ENCODE assay signal across 20 mouse cellular contexts in the genomic region with DNA sequence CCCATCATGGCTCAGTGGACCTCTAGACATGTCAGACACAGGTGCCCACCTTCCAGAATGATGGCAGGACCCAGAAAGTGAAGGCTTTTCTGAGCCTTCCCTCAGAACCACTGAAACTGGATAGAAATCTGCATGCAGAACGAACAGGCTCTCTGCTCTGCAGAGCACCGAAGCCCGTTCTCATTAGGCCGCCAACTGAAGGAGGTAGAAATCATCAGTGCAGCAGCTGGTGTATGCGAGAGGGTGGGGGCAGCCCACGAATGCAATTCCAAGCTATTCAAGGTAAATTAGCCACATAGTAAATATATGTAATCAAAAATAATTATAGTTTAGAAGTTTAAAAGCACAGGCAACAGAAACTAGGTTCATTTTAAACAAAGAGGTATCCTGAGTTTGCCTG.
DNase-seq lines count a peak whose midpoint lies in the region; ATAC-seq lines count a peak whose summit lies in the region.
"Had no signal": no experiment of that assay in that cellular context is flagged by ENCODE, and none has a peak within 500 bp of the region (broad histone marks: within the 10 kb centered on the region; RNA-seq: fewer than 3 reads in every experiment).

No protein-coding gene starts in this region.

- 68% methylated on average over 6 of the region's 6 CpGs for WGBS in forebrain, embryonic 12.5 days
- 80% methylated on average over 6 of the region's 6 CpGs for WGBS in forebrain, embryonic 11.5 days

- H3K9ac ChIP-seq in forebrain, embryonic 12.5 days: no peak overlapping the region
- H3K9ac ChIP-seq in forebrain, embryonic 11.5 days (ENCODE audit: low read length): no peak overlapping the region
- H3K9ac ChIP-seq: limb, embryonic 15.5 days had no signal

- H3K9me3 ChIP-seq in forebrain, embryonic 12.5 days: no peaks in the 10 kb centered on the region
- H3K9me3 ChIP-seq in forebrain, embryonic 11.5 days (ENCODE audit: control insufficient read depth, low read length): no peaks in the 10 kb centered on the region
- H3K9me3 ChIP-seq: embryonic facial prominence, embryonic 10.5 days; limb, embryonic 15.5 days; megakaryocyte, embryonic 14.5 days had no signal

- no peak overlapping the region for H3K4me2 ChIP-seq in forebrain, embryonic 12.5 days
- no peak overlapping the region for H3K4me2 ChIP-seq in forebrain, embryonic 11.5 days (ENCODE audit: low read depth, low read length, severe bottlenecking)
- H3K4me2 ChIP-seq: heart, embryonic 11.5 days; limb, embryonic 15.5 days had no signal

- H3K27ac ChIP-seq in forebrain, embryonic 12.5 days: 0 out of 2 replicates have a peak overlapping the region, but pooled peaks have one; percentile 8
- no peak overlapping the region for H3K27ac ChIP-seq in forebrain, embryonic 11.5 days (ENCODE audit: low read depth, low read length)
- H3K27ac ChIP-seq: embryonic facial prominence, embryonic 10.5 days; limb, embryonic 15.5 days had no signal

- H3K27me3 ChIP-seq in forebrain, embryonic 12.5 days: no peaks in the 10 kb centered on the region
- no peaks in the 10 kb centered on the region for H3K27me3 ChIP-seq in forebrain, embryonic 11.5 days (ENCODE audit: control insufficient read depth, insufficient read depth, low read length)
- H3K27me3 ChIP-seq: limb, embryonic 15.5 days; megakaryocyte, embryonic 14.5 days had no signal

- DNase-seq in forebrain, embryonic 11.5 days (ENCODE audit: low spot score): no peak
- DNase-seq in layer of hippocampus, adult 8-10 months (ENCODE audit: low spot score in 2 of 2): peak; percentile 12 to 22
- no peak for DNase-seq in layer of hippocampus, postnatal 10 days (ENCODE audit: low spot score in 2 of 2)
- DNase-seq in brain, adult 2 months (ENCODE audit: low read depth, low spot score): peak; percentile 60
- DNase-seq in right cerebral cortex, postnatal 10 days (ENCODE audit: low spot score in 2 of 2): peak; percentile 28 to 41
- no peak for DNase-seq in heart, postnatal 4 days
- no peak for DNase-seq in adrenal gland, adult (ENCODE audit: inconsistent age in 2 of 2, low spot score in 1 of 2)
- DNase-seq: cerebellum, postnatal 36 days; heart, postnatal 14 days; kidney, adult 9 months; kidney, postnatal 36 days; lung, postnatal 14 days had no signal

- peak; percentile 49; the same call in 1 of the 2 replicates for ATAC-seq in forebrain, embryonic 12.5 days (ENCODE audit: low FRiP score)
- ATAC-seq in forebrain, embryonic 11.5 days (replicated peaks; ENCODE audit: low FRiP score): no peak
- ATAC-seq: CD4-positive, CD25-positive, alpha-beta regulatory T cell, adult 4 months; inflammation-experienced regulatory T-cells, adult 6 months had no signal

- no peak overlapping the region for H3K4me3 ChIP-seq in forebrain, embryonic 12.5 days (replicated peaks)
- no peak overlapping the region for H3K4me3 ChIP-seq in forebrain, embryonic 11.5 days (ENCODE audit: low read depth, low read length)
- H3K4me3 ChIP-seq: embryonic facial prominence, embryonic 10.5 days; limb, embryonic 15.5 days; megakaryocyte, embryonic 14.5 days had no signal

- H3K4me1 ChIP-seq in forebrain, embryonic 12.5 days: peaks cover 16% of the 10 kb centered on the region
- H3K4me1 ChIP-seq in forebrain, embryonic 11.5 days (replicated peaks; ENCODE audit: control insufficient read depth, insufficient read depth, low read length): no peaks in the 10 kb centered on the region
- H3K4me1 ChIP-seq: limb, embryonic 15.5 days; megakaryocyte, embryonic 14.5 days had no signal

- H3K36me3 ChIP-seq in forebrain, embryonic 12.5 days (replicated peaks): no peaks in the 10 kb centered on the region
- H3K36me3 ChIP-seq in forebrain, embryonic 11.5 days (ENCODE audit: control insufficient read depth, insufficient read depth, low read length): no peaks in the 10 kb centered on the region
- H3K36me3 ChIP-seq: embryonic facial prominence, embryonic 10.5 days; G1E; limb, embryonic 15.5 days had no signal

Comparison
In these comparisons a context has a peak if more than half of its experiments do, and no peak if none do; other contexts are left out.
1. DNase-seq: peak in layer of hippocampus, adult 8-10 months (2 of 2), brain, adult 2 months (single experiment) and right cerebral cortex, postnatal 10 days (2 of 2); none in forebrain, embryonic 11.5 days (single experiment), layer of hippocampus, postnatal 10 days (0 of 2), heart, postnatal 4 days (single experiment) and adrenal gland, adult (0 of 2).